Mouse (Mus musculus) midbrain, embryonic 10.5 days (tissue): ENCODE data around the gene Nit2. TPM values are rescaled to one million over a fixed set of nuclear protein-coding genes. Genes with fewer than 3 reads are reported as not detected.

Experiments used
- DNase-seq: peaks from one replicate; pipeline ENCODE4 v3.0.0-alpha.2; 2017; ENCODE audit warnings: low spot score
- H3K27ac ChIP-seq: fragments of 300-500 bp; sonication (generic); replicated peaks from 2 replicates; pipeline ENCODE4 v1.5.1; 2016; ENCODE audit warnings: mild to moderate bottlenecking
- H3K27me3 ChIP-seq: fragments of 300-500 bp; sonication (generic); 2 replicates; pipeline ENCODE4 v1.6.1; 2016; ENCODE audit warnings: low read depth, mild to moderate bottlenecking; ENCODE audit not compliant: poor library complexity, severe bottlenecking
- H3K36me3 ChIP-seq: fragments of 300-500 bp; sonication (generic); 2 replicates; pipeline ENCODE4 v1.6.1; 2016; ENCODE audit warnings: mild to moderate bottlenecking, moderate library complexity
- H3K4me1 ChIP-seq: fragments of 300-500 bp; sonication (generic); 2 replicates; pipeline ENCODE4 v1.6.1; 2016
- H3K4me3 ChIP-seq: fragments of 300-500 bp; sonication (generic); 2 replicates; pipeline ENCODE4 v1.5.1; 2016; ENCODE audit warnings: mild to moderate bottlenecking, moderate library complexity
- H3K9me3 ChIP-seq: fragments of 300-500 bp; sonication (generic); replicated peaks from 2 replicates; pipeline ENCODE4 v1.6.1; 2016; ENCODE audit warnings: mild to moderate bottlenecking
- WGBS: fragments of 180-500 bp; shearing (Covaris S2); methylation state at CpG from one replicate; pipeline ENCODE4 v1.1.7; 2016; 5-methylcytosine and 5-hydroxymethylcytosine counted together
- polyA plus RNA-seq: library from polyadenylated mRNA; unstranded; fragments of >200 nt; fragmentation: Nextera tagmentation; extraction: Ambion mirVana; gene quantifications from 2 replicates; pipeline ENCODE4 v1.2.1, GENCODE M21; 2016

The Nit2 gene
- polyA plus RNA-seq, 1 experiment from 2014 or later: 54.4 TPM

GRCm38 (mm10) chr16:57157076-57157475, 10.1 kb downstream of the Nit2 start:
- Histone ChIP-seq H3K27me3 (no peaks in the 10 kb centered on the region), H3K9me3 (no peaks in the 10 kb centered on the region), H3K27ac (no peak overlapping the region), H3K4me3 (no peak overlapping the region), H3K4me1 (no peaks in the 10 kb centered on the region), H3K36me3 (peaks cover 88% of the 10 kb centered on the region)
- no peak for DNase-seq
- 92% methylated on average over 4 of the region's 4 CpGs for WGBS

- H3K4me3 ChIP-seq: no peak overlapping the region
- no peak overlapping the region for H3K27ac ChIP-seq
- no peaks in the 10 kb centered on the region for H3K27me3 ChIP-seq
- no peaks in the 10 kb centered on the region for H3K9me3 ChIP-seq
- H3K36me3 ChIP-seq: peaks cover 90% of the 10 kb centered on the region
- DNase-seq: no peak
- H3K4me1 ChIP-seq: no peaks in the 10 kb centered on the region
These were observed 11.2 kb downstream of the Nit2 start for GRCm38 (mm10) chr16:57155899-57156298.

DNA sequence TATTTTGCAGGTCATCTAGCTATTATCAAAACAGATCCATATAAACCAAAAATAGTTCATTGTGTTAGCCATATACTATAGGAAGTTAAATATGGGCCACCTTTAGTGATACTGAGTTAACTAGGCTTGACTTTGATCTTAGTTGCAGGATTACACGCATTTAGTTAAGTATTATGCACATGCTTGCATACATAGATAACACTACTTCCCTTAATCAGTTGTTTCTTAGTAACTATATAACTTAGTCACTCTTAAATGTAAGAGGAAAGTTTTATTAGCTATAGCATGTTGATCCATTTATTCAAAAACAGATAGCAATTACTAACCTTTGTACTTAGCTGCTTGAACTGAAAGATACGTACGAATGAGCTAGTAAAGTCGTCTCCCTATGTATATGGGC, 15.7 kb downstream of the Nit2 start:
- H3K9me3 ChIP-seq: no peaks in the 10 kb centered on the region
- H3K4me3 ChIP-seq: no peak overlapping the region
- WGBS: 96% methylated on average over 4 of the region's 4 CpGs
- H3K27ac ChIP-seq: no peak overlapping the region
- peaks cover 92% of the 10 kb centered on the region for H3K36me3 ChIP-seq
- no peak for DNase-seq
- H3K27me3 ChIP-seq: no peaks in the 10 kb centered on the region
- H3K4me1 ChIP-seq: no peaks in the 10 kb centered on the region

- no peaks in the 10 kb centered on the region for H3K4me1 ChIP-seq
- H3K27me3 ChIP-seq: no peaks in the 10 kb centered on the region
- H3K4me3 ChIP-seq: no peak overlapping the region
- no peak overlapping the region for H3K27ac ChIP-seq
- WGBS: 94% methylated on average over 5 of the region's 5 CpGs
- H3K9me3 ChIP-seq: no peaks in the 10 kb centered on the region
- DNase-seq: no peak
- peaks cover 84% of the 10 kb centered on the region for H3K36me3 ChIP-seq
These were observed 22.4 kb downstream of the Nit2 start for GRCm38 (mm10) chr16:57144741-57145140.

GRCm38 (mm10) chr16:57133611-57134010, 33.5 kb downstream of the Nit2 start:
- no peak overlapping the region for H3K4me3 ChIP-seq
- peaks cover 52% of the 10 kb centered on the region for H3K36me3 ChIP-seq
- peaks cover 13% of the 10 kb centered on the region for H3K4me1 ChIP-seq
- WGBS: 93% methylated on average over 6 of the region's 6 CpGs
- H3K9me3 ChIP-seq: no peaks in the 10 kb centered on the region
- no peak for DNase-seq
- H3K27ac ChIP-seq: no peak overlapping the region
- H3K27me3 ChIP-seq: no peaks in the 10 kb centered on the region

- Histone ChIP-seq H3K27ac (no peak overlapping the region), H3K36me3 (peaks cover 39% of the 10 kb centered on the region), H3K27me3 (no peaks in the 10 kb centered on the region), H3K4me3 (no peak overlapping the region), H3K9me3 (no peaks in the 10 kb centered on the region), H3K4me1 (peaks cover 13% of the 10 kb centered on the region)
- no peak for DNase-seq
- 91% methylated on average over 1 of the region's 1 CpGs for WGBS
These were observed 34.8 kb downstream of the Nit2 start for GRCm38 (mm10) chr16:57132326-57132725.

- DNase-seq: no peak
- Histone ChIP-seq H3K4me1 (peaks cover 13% of the 10 kb centered on the region), H3K27ac (no peak overlapping the region), H3K9me3 (no peaks in the 10 kb centered on the region), H3K36me3 (peaks cover 31% of the 10 kb centered on the region), H3K4me3 (no peak overlapping the region), H3K27me3 (no peaks in the 10 kb centered on the region)
- 52% methylated on average over 4 of the region's 4 CpGs for WGBS
These were observed 35.6 kb downstream of the Nit2 start for GRCm38 (mm10) chr16:57131544-57131943.

DNA sequence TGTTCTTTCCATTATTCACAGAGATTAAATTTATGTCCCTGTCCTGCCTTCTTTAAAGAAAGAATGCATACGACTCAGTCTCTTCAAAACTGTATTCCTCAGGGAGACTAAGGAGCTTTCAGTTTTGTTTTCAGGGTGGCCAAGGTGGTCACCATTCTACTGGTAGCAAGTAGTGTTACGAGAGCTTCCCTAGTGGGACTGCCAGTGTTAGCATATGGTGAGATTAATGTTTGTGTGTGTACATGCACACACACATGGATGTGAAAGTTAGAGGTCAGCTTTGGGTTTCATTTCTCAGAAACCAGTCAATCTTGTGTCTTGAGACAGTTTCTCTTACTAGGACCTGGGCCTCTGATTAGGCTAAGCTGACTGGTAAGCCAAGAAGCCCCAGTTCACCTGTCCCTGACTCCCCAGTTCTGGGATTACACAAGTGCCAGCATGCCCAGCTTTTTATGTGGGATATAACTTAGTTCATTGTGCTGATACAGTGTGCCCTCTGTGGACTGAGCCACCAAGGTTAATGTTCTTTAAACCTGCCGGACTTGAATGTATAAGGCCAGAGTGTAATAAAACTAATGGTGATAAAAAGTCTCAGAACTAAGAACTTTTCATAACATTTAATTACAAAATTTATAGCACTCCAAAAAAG, 36.3 kb downstream of the Nit2 start:
- H3K9me3 ChIP-seq: no peaks in the 10 kb centered on the region
- H3K27me3 ChIP-seq: no peaks in the 10 kb centered on the region
- WGBS: 79% methylated on average over 3 of the region's 3 CpGs
- DNase-seq: no peak
- H3K27ac ChIP-seq: no peak overlapping the region
- peaks cover 24% of the 10 kb centered on the region for H3K36me3 ChIP-seq
- no peak overlapping the region for H3K4me3 ChIP-seq
- peaks cover 13% of the 10 kb centered on the region for H3K4me1 ChIP-seq

- no peak for DNase-seq
- H3K9me3 ChIP-seq: no peaks in the 10 kb centered on the region
- no peak overlapping the region for H3K4me3 ChIP-seq
- WGBS: 89% methylated on average over 2 of the region's 2 CpGs
- H3K27me3 ChIP-seq: no peaks in the 10 kb centered on the region
- H3K36me3 ChIP-seq: no peaks in the 10 kb centered on the region
- H3K27ac ChIP-seq: no peak overlapping the region
- peaks cover 24% of the 10 kb centered on the region for H3K4me1 ChIP-seq
These were observed 39.3 kb downstream of the Nit2 start for GRCm38 (mm10) chr16:57127825-57128224.

- no peak for DNase-seq
- WGBS: 72% methylated on average over 4 of the region's 4 CpGs
- Histone ChIP-seq H3K36me3 (no peaks in the 10 kb centered on the region), H3K4me1 (peaks cover 25% of the 10 kb centered on the region), H3K27me3 (no peaks in the 10 kb centered on the region), H3K9me3 (no peaks in the 10 kb centered on the region), H3K27ac (no peak overlapping the region), H3K4me3 (no peak overlapping the region)
These were observed 40.9 kb downstream of the Nit2 start for GRCm38 (mm10) chr16:57126268-57126667.

DNA sequence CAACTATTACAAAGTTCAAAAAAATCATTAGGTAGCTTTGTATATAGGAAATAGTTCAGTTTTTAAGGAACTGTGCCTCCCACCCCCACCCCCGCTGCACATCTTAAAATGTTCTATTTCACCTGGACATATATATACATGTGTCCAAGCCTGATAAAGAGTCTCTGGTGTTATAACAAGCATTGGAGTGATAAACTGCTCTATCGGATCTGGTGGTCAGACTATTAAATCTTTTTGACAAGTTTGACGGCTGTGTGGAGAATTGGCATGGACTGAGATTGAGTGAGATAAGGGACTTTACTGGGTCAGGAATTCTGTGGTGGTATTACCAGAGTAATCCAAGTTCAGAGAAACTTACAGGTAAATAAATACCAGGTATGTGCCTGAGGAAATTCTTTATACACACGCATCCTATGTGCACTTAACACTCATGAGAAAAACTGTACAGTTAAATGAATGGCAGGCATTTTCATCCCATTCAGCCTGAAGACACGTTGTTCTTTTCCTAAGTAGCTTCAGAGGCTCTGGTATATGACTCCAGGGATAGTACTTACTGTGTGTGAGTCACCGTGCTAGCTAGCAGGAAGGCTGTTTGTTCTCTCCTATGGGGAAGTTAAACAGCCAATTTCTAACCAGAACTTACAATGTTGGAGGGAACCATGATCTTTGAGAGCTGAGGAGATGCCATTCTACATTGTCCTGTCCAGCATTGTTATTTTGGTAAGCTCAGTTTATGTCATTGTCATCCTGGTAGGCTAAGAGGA, 44.3 kb downstream of the Nit2 start:
- Histone ChIP-seq H3K36me3 (no peaks in the 10 kb centered on the region), H3K27ac (0 out of 2 replicates have a peak overlapping the region, but pooled peaks have one; percentile 97), H3K4me1 (peaks cover 18% of the 10 kb centered on the region), H3K27me3 (no peaks in the 10 kb centered on the region), H3K9me3 (no peaks in the 10 kb centered on the region), H3K4me3 (peak overlapping the region; percentile 97)
- no peak for DNase-seq
- 69% methylated on average over 6 of the region's 6 CpGs for WGBS

GRCm38 (mm10) chr16:57121816-57122415, 45.2 kb downstream of the Nit2 start:
- H3K27ac ChIP-seq: peak overlapping the region; percentile 97
- WGBS: 1% methylated on average over 59 of the region's 59 CpGs
- H3K4me3 ChIP-seq: peak overlapping the region; percentile 97
- no peaks in the 10 kb centered on the region for H3K9me3 ChIP-seq
- no peaks in the 10 kb centered on the region for H3K36me3 ChIP-seq
- DNase-seq: no peak
- no peaks in the 10 kb centered on the region for H3K27me3 ChIP-seq
- H3K4me1 ChIP-seq: peaks cover 18% of the 10 kb centered on the region
